Mouse (Mus musculus): ENCODE data around the gene Prickle2.

DNA sequence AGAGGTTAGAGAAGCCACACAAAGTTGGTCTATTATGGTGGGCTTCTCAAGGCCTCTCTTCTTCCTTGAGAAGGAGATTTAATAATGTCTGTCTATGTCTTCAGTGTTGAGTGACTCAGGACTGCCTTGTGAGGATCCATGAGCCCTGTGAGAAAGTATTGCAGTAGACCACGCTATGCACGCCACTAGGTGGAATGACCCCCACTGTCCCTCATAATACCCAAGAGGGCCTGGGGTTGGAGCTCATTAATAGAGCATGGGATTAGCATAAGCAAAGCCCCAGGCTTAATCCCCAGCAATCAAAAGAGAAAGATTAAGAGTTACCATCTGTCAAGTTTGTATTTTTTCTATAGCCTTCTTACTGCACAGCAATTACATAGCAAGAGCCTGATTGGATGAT lies 180.3 kb downstream of the Prickle2 start:
- TF ChIP-seq EP300 (IDR thresholded peaks at IDR 0.05; ENCODE audit: low read depth) (no peak), CTCF (IDR thresholded peaks at IDR 0.05; ENCODE audit: low read depth) (no peak)
